Mouse (Mus musculus) embryo, embryonic 10 days (tissue): ENCODE measurements around the gene Tpst2.
"Not testable (repeated sequence)": the region's sequence is repeated elsewhere in the genome, so short reads cannot be mapped to it uniquely, and the experiment has no call there.

Experiments
- DNase-seq: peaks from one replicate; pipeline ENCODE4 v3.0.0-alpha.2; 2015; ENCODE audit warnings: low spot score

Gene Tpst2

GRCm38 (mm10) chr5:112298226-112298988, 21.9 kb downstream of the Tpst2 start:
- no peak for DNase-seq

GRCm38 (mm10) chr5:112299399-112299798, 22.9 kb downstream of the Tpst2 start:
- no peak for DNase-seq

GRCm38 (mm10) chr5:112300112-112300511, 23.6 kb downstream of the Tpst2 start:
- DNase-seq, result no peak

- DNase-seq, result no peak
Observed at GRCm38 (mm10) chr5:112300721-112301308, 24.3 kb downstream of the Tpst2 start.

- no peak for DNase-seq
Observed at GRCm38 (mm10) chr5:112301694-112302093, 25.2 kb downstream of the Tpst2 start.

DNA sequence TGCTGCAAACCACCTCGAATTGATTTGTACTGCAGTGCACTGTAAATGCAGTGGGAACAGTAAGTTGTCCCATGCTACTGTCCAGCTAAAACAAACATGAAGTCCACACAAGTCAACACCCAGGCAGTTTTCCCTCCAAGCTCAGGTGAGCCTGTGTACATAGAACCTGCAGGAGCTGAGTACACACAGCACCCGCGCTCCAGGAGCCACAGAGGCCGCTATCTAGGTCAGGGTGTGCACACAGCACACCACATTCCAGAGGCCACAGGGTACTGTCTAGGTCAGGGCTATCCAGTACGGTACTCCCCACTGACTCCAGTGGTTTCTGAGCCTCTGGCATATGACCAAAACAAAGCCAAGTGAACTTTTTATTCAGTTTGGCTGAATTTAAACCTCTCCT, 25.8 kb downstream of the Tpst2 start:
- no peak for DNase-seq

GRCm38 (mm10) chr5:112305842-112306241, 29.4 kb downstream of the Tpst2 start:
- no peak for DNase-seq

DNA sequence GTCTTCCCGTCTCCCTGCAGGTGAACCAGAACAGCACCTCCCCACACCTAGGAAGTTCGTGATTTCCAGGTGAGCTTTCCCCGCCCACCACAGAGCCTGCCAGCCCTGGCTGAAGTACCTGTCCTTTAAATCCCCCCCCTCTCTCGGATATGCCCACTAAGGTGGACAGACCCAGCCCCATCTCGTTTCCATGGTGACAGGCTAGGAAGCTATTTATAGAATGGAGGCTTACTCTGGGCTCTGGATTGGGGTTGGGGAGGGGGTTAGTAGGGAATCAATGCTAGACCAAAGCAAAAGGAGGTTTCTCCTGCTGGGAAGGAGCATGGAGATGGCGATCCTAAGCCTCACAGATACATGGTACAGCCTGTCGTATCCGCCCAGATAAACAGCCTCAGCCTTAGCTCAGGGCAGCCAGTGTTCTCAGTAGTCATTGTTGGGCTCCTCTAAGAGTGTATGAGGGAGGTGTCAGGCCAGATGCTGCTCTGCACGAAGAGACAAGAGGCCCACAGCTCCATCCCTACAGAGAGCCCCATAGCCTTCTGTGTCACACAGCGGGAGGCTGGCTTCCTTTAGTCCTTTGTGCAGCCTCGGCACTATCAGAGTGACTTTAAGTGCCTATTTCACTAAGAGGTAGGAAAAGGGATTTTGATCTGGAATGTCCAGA, 36.9 kb downstream of the Tpst2 start:
- no peak for DNase-seq

DNA sequence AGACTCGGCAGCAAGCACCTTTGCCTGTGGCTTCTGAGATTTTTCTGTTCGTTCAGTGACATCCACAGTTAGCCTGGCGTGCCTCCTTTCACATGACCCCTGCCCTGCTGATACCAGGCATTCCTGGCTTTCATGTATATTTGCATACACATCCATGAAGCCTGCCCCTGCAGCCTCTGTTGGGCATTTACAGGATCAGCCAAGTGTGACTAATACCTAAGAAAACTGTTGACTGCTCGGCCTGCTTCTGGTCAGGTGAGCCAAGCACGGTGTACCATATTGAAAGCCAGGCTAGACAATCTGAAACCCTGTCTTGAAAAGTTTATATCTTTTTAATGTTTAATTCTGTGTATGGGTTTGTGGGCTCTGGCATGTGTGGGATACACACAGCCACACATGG, 40.0 kb downstream of the Tpst2 start:
- no peak for DNase-seq

GRCm38 (mm10) chr5:112317328-112317727, 40.8 kb downstream of the Tpst2 start:
- no peak for DNase-seq

DNA sequence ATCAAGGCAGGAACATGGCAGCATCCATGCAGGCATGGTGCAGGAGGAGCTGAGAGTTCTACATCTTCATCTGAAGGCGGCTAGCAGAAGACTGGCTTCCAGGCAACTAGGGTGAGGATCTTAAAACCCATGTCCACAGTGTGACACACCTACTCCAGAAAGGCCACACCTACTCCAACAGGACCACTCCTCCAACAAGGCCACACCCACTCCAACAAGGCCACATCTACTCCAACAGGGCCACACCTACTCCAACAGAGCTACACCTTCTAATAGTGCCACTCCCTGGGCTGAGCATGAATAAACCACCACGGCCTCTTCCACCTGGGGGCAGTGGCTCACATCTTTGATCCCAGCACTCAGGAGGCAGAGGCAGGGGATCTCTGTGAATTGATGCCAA, 42.9 kb downstream of the Tpst2 start:
- not testable (repeated sequence) for DNase-seq

DNA sequence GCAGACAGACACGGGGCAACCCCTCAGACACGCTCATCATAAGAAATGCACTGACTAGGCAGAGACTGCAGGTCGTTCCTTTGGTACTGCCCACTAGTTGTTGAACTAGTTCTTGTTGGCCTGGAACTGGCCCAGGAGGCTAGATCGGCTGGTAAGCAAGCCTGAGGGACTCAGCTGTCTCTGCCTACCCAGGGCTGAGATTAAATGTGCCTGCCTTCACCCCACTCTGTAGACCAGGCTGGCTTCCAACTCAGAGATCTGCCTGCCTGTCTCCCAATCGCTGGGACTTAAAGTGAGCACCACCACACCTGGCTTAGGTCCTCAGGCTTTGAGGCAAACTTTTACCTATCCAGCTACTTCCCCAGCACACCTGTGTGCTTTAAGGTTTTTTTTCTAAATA, 43.9 kb downstream of the Tpst2 start:
- no peak for DNase-seq

GRCm38 (mm10) chr5:112320936-112321335, 44.4 kb downstream of the Tpst2 start:
- DNase-seq, result no peak

DNA sequence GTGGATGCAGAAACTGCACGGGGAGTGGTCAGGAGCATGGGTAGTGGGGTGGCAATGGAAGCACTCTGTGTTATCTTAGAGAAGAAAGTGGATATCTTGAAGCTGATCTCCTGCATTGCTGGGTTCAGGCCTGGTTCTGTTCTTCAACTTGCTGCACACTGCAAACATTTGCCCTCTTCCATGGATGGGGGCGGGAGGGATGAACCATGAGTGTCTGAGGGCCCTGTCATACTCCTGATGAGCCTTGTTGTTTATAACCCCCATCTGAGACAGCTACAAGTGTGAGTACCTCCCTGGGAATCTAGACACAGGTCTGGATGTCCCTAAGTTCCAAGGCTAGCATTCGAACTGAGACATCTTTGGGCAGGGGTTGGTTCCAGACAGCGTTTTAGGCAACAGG, 44.9 kb downstream of the Tpst2 start:
- DNase-seq, result no peak

DNA sequence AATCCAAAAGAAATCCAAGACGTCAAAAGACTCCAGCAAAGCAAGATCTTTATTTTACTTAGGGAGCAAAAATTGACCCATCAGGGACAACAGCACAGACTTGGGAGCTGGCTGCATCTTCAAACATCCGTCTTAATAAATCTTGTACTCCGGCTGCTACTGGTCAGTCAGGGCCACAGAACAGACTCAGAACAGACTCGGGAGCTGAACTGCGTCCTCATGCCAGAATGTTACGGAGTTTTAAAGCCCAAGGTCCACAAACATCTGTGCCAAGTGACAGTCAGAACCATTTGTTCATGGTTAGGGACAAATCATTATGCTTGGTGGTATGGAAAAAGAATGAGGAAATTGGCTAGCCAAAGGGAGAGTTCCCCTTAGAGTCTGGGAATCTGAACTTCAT, 46.8 kb downstream of the Tpst2 start:
- DNase-seq, result no peak

- DNase-seq, result peak; percentile 67
Observed at GRCm38 (mm10) chr5:112324637-112325545, 48.4 kb downstream of the Tpst2 start.

GRCm38 (mm10) chr5:112325546-112326445, 49.3 kb downstream of the Tpst2 start, which contains the start of gene Tfip11:
Gene Tfip11, plus strand, starts transcription at chr5:112326358.
- DNase-seq, result peak; percentile 98

DNA sequence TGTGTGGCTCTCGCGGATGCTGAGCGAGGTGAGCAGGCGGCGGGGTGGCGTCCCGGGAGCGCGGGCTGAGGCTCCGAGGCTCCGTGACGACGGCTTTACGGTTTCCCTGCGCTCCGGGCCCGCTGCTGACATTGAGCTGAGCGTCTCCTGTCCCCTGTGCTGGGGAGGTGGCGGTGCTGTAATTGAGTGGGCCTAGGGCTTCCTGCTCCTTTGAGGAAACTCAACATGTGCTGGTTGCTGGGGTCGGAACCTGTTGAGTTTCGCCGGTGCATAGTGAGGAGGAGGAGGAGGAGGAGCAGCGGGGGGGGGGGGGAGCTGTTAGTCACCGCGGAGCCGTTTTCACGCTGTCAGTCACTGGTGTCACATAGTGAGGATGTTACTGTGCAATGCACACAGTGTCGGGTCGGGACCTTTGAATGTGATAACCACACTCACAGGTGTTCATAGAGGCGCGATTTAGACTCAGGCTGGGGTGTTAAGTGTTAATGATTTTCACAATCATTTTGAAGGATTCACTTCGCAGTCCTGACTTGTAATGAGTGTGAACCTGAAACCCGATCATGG, 50.0 kb downstream of the Tpst2 start:
- DNase-seq, result no peak

GRCm38 (mm10) chr5:112327854-112328253, 51.4 kb downstream of the Tpst2 start:
- no peak for DNase-seq

DNA sequence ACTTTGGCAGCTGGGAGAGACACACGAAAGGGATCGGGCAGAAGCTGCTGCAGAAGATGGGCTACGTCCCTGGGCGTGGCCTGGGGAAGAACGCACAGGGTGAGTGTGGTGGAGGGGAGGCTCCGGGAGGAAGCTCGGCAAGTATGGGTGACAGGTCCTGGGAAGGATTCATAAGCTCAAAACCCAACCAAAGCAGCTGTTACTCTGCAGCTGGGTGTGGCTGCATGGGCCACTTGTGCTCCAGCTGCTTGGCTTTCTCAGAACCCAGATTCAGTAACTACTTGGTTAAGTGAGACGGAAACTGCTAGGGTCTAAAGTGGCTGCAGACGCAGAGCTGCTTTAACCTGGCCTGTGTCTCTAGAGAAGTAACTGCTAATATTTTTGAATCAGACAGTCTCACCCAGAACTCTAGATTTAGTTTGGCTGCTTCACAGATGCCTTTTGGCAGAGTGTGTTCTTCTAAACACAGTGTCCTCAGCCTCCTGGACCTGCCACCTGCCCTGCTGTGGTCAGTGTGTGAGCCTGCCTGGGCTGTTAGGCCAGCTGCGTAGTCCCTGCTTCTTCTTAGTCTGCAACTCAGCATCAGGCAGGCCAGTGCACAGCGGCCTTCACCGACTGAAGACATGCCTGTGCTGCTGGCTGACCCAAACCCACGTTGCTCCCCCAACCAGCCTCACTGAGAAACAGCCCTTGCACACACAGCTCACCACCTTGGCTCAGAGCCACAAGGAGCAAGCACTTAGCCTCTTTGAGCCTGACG, 53.5 kb downstream of the Tpst2 start:
- DNase-seq, result no peak
